Mouse (Mus musculus) embryonic facial prominence, embryonic 13.5 days (tissue): Measurements from ENCODE around the gene Ear2. TPM values are rescaled to one million over a fixed set of nuclear protein-coding genes. Genes with fewer than 3 reads are reported as not detected.
"Not testable (repeated sequence)": the region's sequence is repeated elsewhere in the genome, so short reads cannot be mapped to it uniquely, and the experiment has no call there.

ENCODE experiments used
- ATAC-seq: fragments of 200-750 bp; cut with Nextera tagmentation; 2 replicates; pipeline ENCODE4 v1.8.0; 2017; ENCODE audit warnings: low read depth; ENCODE audit not compliant: insufficient number of reproducible peaks, insufficient read depth, low FRiP score, low TSS enrichment
- H3K27ac ChIP-seq: fragments of 300-500 bp; sonication (generic); 2 replicates; pipeline ENCODE4 v1.5.1; 2015; ENCODE audit warnings: moderate library complexity, mild to moderate bottlenecking, inconsistent platforms
- H3K27me3 ChIP-seq: fragments of 300-500 bp; sonication (generic); 2 replicates; pipeline ENCODE4 v1.6.1; 2015; ENCODE audit warnings: mild to moderate bottlenecking, inconsistent platforms
- H3K36me3 ChIP-seq: fragments of 300-500 bp; sonication (generic); 2 replicates; pipeline ENCODE4 v1.6.1; 2015; ENCODE audit warnings: mild to moderate bottlenecking, inconsistent platforms
- H3K4me1 ChIP-seq: fragments of 300-500 bp; sonication (generic); 2 replicates; pipeline ENCODE4 v1.6.1; 2015; ENCODE audit warnings: inconsistent platforms
- H3K4me2 ChIP-seq: fragments of 300-500 bp; sonication (generic); 2 replicates; pipeline ENCODE4 v1.6.1; 2015; ENCODE audit warnings: moderate library complexity, mild to moderate bottlenecking, inconsistent platforms
- H3K4me3 ChIP-seq: fragments of 300-500 bp; sonication (generic); 2 replicates; pipeline ENCODE4 v1.5.1; 2015; ENCODE audit warnings: mild to moderate bottlenecking, inconsistent platforms
- H3K9ac ChIP-seq: fragments of 300-500 bp; sonication (generic); 2 replicates; pipeline ENCODE4 v1.6.1; 2015; ENCODE audit warnings: mild to moderate bottlenecking, inconsistent platforms
- H3K9me3 ChIP-seq: fragments of 300-500 bp; sonication (generic); 2 replicates; pipeline ENCODE4 v1.6.1; 2016; ENCODE audit warnings: inconsistent platforms
- WGBS: fragments of 180-500 bp; shearing (Covaris S2); methylation state at CpG from one replicate; pipeline ENCODE4 v1.1.7; 2015; ENCODE audit warnings: mixed read lengths; 5-methylcytosine and 5-hydroxymethylcytosine counted together
- polyA plus RNA-seq: library from polyadenylated mRNA; unstranded; fragments of >200 nt; fragmentation: Nextera tagmentation; extraction: Ambion mirVana; gene quantifications from 2 replicates; pipeline ENCODE4 v1.2.1, GENCODE M21; 2015

Ear2 gene
- not detected in 2 replicates for polyA plus RNA-seq

GRCm38 (mm10) chr14:44102354-44102753 is at the start of gene Ear2:
Gene Ear2, plus strand, starts transcription at chr14:44102654.
- not testable (repeated sequence) for H3K27ac ChIP-seq, H3K27me3 ChIP-seq, H3K4me1 ChIP-seq, H3K36me3 ChIP-seq, H3K9me3 ChIP-seq, H3K9ac ChIP-seq, H3K4me3 ChIP-seq, ATAC-seq, H3K4me2 ChIP-seq
- WGBS, result 80% methylated on average over 2 of the region's 2 CpGs

DNA sequence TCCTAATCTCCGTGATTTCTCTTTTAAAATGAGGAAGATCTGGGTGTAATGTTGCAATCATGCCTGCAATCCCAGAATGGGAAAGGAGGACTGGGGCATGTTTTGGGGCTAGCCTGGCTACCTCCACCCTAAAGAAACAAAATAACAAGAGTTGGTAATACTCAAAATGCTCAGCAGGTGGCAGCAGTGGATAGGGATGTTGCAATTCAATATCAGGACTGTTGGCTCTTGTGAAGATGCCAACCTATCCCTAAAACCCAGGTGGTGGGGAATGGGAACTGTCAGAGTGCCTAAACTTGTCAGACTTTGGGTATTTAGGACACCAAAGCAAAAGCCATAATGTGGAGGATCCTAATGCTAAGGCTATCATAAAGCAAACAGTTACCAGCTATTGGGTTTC is 34.6 kb upstream of the Ear2 start:
- not testable (repeated sequence) for H3K4me2 ChIP-seq, ATAC-seq, H3K4me1 ChIP-seq, H3K9me3 ChIP-seq, H3K36me3 ChIP-seq, H3K9ac ChIP-seq, H3K27me3 ChIP-seq, H3K27ac ChIP-seq, H3K4me3 ChIP-seq
- WGBS, result 77% methylated on average over 1 of the region's 1 CpGs

GRCm38 (mm10) chr14:44070595-44070994 is 31.9 kb upstream of the Ear2 start:
- not testable (repeated sequence) for H3K27me3 ChIP-seq, H3K4me3 ChIP-seq, H3K4me2 ChIP-seq

GRCm38 (mm10) chr14:44077785-44078341 is 24.6 kb upstream of the Ear2 start:
- not testable (repeated sequence) for ATAC-seq, H3K27me3 ChIP-seq, H3K27ac ChIP-seq, H3K9ac ChIP-seq, H3K4me1 ChIP-seq, H3K9me3 ChIP-seq, H3K4me2 ChIP-seq, H3K4me3 ChIP-seq, H3K36me3 ChIP-seq
- 55% methylated on average over 5 of the region's 5 CpGs for WGBS

More at GRCm38 (mm10) chr14:44070595-44070994, 31.9 kb upstream of the Ear2 start:
- 90% methylated on average over 2 of the region's 3 CpGs for WGBS
- H3K9ac ChIP-seq, H3K4me1 ChIP-seq, H3K9me3 ChIP-seq, ATAC-seq, H3K27ac ChIP-seq, H3K36me3 ChIP-seq: not testable (repeated sequence)

DNA sequence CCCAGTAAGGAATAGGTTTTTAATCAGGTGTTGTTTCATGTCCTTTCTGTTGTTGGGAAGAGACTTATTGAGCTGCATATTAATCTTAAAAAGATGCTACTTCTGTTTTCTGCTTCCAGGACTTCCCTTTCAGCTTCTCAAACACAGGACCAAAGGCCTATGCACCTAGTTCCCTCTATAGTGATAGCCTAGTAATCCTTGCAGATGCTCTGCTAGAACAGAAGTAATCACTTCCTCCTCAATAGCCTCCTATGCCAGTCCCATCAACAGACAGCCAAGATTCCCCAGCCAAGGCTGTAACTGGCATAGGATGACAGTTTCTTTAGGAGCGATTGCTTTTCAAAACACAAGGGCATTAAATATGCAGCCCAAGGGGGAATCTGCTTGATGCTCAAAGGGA is 15.9 kb upstream of the Ear2 start:
- 88% methylated on average over 1 of the region's 1 CpGs for WGBS
- H3K4me3 ChIP-seq, H3K4me1 ChIP-seq, H3K4me2 ChIP-seq, H3K9me3 ChIP-seq, H3K27me3 ChIP-seq, H3K36me3 ChIP-seq, ATAC-seq, H3K27ac ChIP-seq, H3K9ac ChIP-seq: not testable (repeated sequence)

GRCm38 (mm10) chr14:44087535-44087934 is 14.9 kb upstream of the Ear2 start:
- not testable (repeated sequence) for H3K4me1 ChIP-seq, ATAC-seq, H3K27ac ChIP-seq, H3K4me2 ChIP-seq, H3K9ac ChIP-seq, H3K9me3 ChIP-seq, H3K36me3 ChIP-seq, H3K27me3 ChIP-seq, H3K4me3 ChIP-seq
- 73% methylated on average over 2 of the region's 2 CpGs for WGBS

- not testable (repeated sequence) for ATAC-seq, H3K36me3 ChIP-seq
- 72% methylated on average over 1 of the region's 1 CpGs for WGBS
These were observed 10.9 kb upstream of the Ear2 start for GRCm38 (mm10) chr14:44091524-44091923.

GRCm38 (mm10) chr14:44094445-44094844 is 8.0 kb upstream of the Ear2 start:
- H3K4me1 ChIP-seq, H3K9ac ChIP-seq, H3K4me2 ChIP-seq, H3K4me3 ChIP-seq, H3K27me3 ChIP-seq, ATAC-seq, H3K36me3 ChIP-seq, H3K27ac ChIP-seq, H3K9me3 ChIP-seq: not testable (repeated sequence)
- WGBS, result 68% methylated on average over 5 of the region's 5 CpGs

More at GRCm38 (mm10) chr14:44091524-44091923, 10.9 kb upstream of the Ear2 start:
- H3K4me2 ChIP-seq, H3K27ac ChIP-seq, H3K9me3 ChIP-seq, H3K4me1 ChIP-seq, H3K9ac ChIP-seq, H3K4me3 ChIP-seq, H3K27me3 ChIP-seq: not testable (repeated sequence)

DNA sequence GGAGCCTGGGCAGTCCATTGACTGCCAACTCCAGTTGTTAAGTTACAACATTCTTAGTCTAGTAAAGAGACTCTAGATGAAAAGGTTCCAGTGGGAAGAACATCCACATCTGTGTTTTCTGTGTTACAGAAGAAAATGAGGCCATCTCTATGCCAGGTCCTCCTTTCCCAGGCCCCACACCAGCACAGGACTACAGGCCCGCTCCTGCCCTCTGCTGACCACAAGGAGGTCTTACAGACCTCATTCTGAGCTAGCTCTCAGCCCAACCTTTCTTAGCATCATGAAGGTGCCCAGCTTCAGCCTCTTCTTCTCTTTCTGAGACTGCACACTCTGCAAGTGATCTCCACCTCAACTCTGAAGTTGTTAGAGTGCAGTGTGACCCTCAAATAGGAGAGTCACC is 2.4 kb upstream of the Ear2 start:
- H3K27me3 ChIP-seq, H3K27ac ChIP-seq, H3K9me3 ChIP-seq, H3K36me3 ChIP-seq, H3K4me3 ChIP-seq, ATAC-seq, H3K4me1 ChIP-seq, H3K4me2 ChIP-seq, H3K9ac ChIP-seq: not testable (repeated sequence)
- no CpG with 5 or more reads among the region's 1 CpGs for WGBS

- ATAC-seq, result no peak
- Histone ChIP-seq H3K4me2 (no peak overlapping the region), H3K4me1 (no peaks in the 10 kb centered on the region), H3K4me3 (no peak overlapping the region), H3K27ac (no peak overlapping the region), H3K9me3 (no peaks in the 10 kb centered on the region), H3K9ac (no peak overlapping the region), H3K36me3 (no peaks in the 10 kb centered on the region), H3K27me3 (no peaks in the 10 kb centered on the region)
These were observed 8.5 kb downstream of the Ear2 start for GRCm38 (mm10) chr14:44110981-44111380.

GRCm38 (mm10) chr14:44123551-44123950 is 21.1 kb downstream of the Ear2 start, which contains the start of gene Gm3327:
Gene Gm3327, plus strand, starts transcription at chr14:44123851.
- not testable (repeated sequence) for ATAC-seq

More at GRCm38 (mm10) chr14:44123551-44123950, 21.1 kb downstream of the Ear2 start, which contains the start of gene Gm3327:
- H3K27ac ChIP-seq, H3K4me1 ChIP-seq, H3K9ac ChIP-seq, H3K36me3 ChIP-seq, H3K4me2 ChIP-seq, H3K4me3 ChIP-seq, H3K27me3 ChIP-seq, H3K9me3 ChIP-seq: not testable (repeated sequence)
- 91% methylated on average over 4 of the region's 4 CpGs for WGBS
